Mouse (Mus musculus) gastrocnemius, adult 18-20 months (tissue): ENCODE data around the gene Dnaic2. TPM values are rescaled to one million over a fixed set of nuclear protein-coding genes. Genes with fewer than 3 reads are reported as not detected.

ENCODE experiments used
- DNase-seq: peaks from one replicate; pipeline ENCODE4 v3.0.0; 2021; ENCODE audit warnings: low spot score
- total RNA-seq, 2 experiments: library from RNA; stranded (reverse); gene quantifications; 2 replicates each; pipeline ENCODE4 v1.2.3; 2021

The Dnaic2 gene
- total RNA-seq, 2 experiments from 2014 or later: 0.07 to 0.12 TPM

DNA sequence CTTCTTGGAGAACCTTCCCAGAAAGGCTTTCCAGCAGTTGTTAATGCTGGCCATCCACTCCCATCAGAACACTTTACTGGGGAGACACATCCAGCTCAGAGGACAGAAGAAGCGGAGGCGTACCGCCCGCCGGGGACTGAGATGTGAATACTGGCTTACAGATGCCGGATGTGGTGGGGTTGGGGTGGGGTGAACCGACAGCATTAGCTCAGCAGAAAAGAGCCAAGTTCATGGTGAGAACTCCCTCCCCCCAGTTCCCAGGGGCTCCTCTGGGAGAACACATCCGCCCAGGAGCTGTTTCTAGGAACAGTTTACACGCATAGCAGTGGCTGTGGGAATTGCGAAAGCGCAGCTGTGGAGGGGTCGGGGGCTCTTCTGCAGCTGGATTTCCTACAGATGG lies 27.7 kb upstream of the Dnaic2 start:
- DNase-seq: peak; percentile 81

DNA sequence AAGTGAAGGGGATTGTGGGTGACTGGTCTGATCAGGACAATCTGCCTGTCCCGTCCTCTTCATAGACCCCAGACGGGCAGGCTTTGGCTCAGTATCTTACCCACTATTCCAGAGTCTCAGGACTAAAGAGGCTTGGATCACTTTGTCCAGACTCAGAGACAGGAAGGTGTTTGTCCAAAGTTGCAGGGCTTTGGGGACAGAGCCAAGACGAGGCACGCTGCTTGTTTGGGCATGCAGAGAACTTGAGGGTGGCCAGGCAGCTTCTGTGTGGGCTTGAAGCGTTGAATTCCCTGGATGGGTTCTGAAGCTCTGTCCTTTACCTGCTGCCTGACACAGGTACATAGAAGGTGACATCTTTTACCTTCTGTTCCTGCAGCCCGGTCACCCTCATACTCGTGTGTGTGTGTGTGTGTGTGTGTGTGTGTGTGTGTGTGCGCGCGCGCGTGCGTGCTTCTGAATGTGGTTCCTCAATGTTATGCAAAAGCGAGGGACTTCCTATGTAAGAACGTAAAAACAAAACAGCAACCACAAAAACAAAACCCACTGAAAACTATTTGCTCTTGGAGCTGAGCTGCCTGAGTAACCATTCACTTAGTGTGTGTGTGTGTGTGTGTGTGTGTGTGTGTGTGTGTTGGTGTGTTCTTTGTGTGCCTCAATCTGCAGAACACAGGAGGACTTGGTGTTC lies 24.8 kb upstream of the Dnaic2 start:
- no peak for DNase-seq

DNA sequence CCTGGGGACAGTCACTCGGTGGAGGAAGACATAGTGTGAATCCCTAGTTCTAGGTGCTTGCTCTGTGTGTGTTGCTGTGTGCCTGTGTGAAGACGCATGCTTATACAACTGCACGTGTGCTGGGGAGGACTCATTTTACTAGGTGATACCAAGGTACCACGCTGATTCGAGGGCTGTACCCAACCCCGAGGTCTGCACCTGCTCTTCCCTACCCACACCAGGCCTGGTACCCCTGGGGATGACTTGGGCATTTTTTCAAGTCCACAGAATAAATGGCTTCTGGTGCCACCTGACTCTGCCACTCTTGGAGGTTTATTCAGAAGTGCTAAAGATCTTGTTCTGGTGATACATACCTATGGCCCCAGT lies 24.2 kb upstream of the Dnaic2 start:
- DNase-seq: no peak

DNA sequence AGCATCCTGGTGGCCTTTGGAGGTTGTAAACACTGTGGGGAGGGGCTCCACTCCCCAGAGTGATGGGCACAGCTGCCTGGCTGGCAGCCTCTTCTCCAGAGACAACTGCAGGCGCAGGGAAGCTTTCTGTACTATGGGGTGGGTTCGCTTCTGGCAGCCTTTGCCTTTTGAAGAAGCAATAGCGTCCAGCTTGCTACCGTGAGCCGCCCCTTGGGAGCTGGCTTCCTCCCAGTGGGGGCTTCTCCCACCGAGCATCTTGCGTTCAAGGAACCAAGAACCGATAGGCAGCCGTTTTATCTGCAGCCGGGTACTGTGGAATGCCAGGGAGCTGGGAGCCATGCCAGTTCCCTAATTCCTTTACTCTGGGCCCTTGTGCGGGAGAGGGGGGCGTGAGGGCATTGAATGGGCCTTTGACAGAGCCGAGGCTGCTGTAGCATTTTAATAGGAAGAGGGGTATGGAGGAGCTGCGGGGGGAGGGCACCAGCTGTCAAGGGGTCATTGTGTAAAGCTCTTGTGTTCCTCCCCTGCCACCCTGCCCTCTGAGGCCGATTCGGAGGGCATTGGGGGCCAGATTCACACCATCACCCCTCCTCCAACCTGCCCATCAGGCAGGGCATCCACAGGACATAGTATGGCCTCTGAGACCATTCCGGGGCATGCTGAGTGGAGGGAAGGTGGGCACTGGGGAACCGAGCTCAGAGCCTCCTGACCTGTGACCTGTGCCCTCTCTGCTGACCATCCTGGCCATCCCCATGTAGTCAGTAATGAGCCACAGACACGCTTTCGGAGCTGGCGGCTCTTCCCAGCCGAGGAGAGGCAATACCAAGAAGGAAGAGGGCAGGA lies 22.9 kb upstream of the Dnaic2 start:
- DNase-seq: peak; percentile 55

DNA sequence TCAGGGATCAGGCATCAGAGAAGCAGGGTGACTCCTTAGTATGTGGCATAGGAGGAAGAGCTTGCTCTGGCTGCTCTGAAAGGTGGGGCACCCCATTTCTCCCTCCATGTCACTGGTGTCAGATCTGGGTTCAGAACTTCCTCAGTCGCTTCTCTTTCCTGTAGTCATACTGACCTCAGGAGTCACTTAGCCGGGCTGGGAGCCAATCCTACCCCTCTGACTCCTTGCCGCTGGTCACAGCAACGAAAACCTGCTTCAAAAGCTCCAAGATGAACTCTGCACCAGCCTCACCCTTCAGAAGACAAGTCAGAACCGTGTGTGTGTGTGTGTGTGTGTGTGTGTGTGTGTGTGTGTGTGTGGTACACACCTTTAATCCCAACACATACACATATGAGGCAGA lies 20.9 kb upstream of the Dnaic2 start:
- no peak for DNase-seq

DNA sequence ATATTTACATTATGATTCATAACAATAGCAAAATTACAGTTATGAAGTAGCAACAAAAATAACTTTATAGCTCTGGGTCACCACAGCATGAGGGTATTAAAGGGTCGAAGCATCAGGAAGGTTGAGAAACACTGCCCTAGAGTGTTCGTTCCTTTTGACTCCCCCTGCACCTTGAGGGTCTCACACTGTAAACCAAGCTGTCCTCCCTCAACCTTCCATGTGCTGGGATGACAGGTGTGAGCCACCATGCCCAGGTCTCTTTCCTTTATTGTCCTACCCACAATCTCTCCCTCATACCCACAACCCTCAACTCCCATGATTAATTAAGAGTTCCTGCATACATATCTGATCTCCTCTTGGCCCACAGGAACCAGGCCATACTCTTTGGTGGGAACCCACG lies 15.8 kb upstream of the Dnaic2 start:
- DNase-seq: no peak

DNA sequence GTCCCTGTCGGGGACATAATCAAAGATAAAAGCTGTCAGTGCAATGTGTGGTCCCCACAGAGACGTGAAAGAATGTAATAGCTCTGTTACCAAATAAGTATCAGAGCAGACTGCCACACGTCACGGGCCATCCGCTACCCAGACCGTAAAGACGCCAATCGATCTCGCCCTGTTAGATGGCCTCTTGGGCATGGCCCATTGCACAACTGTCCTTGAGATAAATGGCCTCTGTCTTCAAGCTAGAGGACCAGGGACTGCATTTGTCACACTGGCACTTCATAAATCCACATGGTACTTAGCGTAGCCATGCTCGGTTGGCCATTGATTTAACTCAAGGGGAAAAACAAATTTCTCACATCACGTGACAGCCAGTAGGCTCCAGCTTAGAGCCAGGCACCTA lies 15.3 kb upstream of the Dnaic2 start:
- no peak for DNase-seq

DNA sequence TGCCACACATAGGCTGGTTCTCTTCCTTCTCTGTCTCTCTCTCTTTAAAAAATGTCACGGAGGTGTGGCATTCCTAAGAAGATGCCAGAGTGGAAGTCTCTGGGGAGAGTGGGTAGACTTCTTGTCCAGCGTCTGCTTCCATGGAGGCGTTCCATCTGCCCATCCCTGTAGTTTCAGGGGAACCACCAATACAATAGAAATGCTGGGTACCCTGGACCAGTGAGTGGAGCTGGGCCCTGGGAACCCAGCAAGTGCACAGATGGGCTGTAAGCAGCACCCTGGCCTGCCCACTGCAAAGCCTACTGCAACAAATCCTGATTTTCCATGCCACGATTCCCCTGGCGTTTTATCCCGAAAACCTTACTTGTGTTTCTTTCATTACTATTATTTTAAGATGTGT lies 12.7 kb upstream of the Dnaic2 start:
- no peak for DNase-seq

DNA sequence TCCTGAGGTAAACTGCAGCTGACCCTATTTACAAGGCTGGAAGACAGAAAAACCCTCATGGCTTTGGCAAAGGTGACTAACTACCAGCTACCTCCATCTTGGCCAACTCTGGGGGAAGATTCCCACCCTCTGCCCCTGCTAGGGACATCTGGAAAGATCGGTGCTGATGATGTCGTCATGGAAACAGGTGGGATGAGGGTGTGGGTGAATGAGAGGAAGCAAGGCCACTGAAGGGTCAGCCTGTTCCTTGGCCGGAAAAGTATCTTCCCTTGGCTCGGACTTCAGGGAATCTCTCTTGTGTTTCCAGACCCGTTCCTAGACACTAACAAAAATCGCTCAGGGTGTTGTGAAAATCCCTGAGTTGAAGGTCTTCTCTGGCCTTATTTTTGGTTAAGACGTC lies 11.7 kb upstream of the Dnaic2 start:
- DNase-seq: peak; percentile 61

DNA sequence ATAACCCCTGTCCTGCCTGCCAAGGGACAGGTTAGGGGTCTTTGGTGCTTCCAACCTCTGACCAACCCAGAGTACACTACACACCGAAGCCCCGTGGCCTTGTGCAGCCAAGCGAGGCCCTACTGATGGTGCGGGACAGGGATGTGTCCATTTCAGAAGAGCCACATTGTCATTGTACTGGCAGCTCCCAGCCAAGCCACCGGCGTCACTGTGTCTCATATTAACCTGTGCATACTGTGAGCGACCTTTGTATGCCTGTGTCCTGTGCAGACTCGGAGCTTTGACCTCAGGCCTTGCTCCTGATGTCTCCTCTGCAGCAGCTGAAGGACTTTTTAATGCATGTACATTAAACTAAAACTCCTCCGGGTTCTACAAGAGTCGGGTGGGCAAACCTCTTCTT lies 6.7 kb upstream of the Dnaic2 start:
- DNase-seq: no peak

DNA sequence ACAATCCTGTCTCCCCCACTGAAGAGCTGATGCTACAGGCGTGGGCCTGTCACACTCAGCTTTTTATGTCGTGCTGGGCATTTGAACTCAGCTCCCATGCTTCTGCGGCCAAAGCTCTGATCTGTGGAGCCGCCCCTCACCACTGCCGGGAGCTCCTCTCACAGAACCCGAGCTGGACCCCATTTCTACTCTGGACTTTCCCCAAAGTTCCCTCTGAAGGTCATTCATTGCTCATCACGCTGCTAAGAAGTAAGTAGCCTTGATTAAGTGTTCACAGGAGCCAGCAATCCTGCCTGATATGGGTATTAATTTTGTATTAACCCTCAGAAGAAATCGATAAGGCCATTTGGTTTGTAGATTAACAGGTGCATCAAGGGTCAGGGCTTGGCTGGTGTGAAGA lies 4.8 kb upstream of the Dnaic2 start:
- no peak for DNase-seq

DNA sequence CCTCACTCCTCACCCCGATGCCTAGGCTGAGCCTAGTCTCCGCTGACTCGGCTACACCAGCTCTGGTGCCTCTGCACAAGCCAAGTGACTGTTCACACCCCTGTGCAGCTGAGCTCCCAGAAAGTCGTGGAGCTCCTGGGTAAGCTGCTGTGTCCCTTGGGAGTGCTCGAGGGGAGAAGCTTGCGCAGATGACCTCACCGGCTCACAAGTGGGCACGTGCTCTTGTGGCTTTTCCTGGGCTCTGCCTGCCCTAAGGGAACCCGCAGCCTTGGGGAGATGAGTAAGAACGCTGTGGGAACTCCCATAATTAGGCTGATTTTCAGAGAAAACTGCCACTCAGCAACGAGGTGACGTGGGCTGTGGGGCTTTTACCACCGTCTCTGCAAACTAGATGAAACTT lies 4.2 kb upstream of the Dnaic2 start:
- DNase-seq: no peak

DNA sequence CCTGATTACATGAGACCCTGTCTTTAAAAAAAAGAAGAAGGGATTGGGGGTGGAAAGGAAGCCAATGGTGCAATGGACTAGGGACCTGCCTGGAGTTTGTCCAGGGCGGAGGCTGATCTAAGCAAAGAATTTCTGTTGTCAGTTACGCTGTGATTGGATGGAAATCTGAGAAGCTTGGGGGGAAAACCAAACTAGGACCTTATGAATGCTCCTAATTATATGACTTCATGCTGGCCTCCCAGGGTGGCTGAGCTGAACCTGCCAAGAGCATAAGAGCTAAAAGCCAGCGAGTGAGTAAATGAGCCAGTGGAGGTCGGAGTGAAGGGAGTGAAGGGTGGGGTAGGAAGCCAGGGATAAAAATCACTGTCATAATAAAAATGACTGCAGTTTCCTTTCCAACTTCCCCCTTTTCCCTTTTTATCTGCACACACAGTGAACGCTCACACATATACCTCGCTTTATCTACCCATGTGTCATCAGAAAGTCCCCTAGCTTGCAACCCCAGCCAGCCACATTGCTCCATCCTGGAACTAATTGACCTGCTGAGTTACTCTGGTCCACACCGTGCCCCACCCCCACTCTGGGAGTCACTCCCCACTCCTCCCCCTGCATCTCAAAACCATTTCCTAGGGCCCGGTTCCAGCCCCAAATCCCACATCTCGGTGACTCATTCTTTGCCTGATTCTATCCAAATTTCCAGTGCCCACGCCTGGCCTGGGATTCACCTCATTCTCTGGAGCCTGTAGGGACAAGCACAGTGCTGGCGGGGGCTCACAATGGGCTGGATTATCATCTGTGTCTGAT lies 2.2 kb upstream of the Dnaic2 start:
- DNase-seq: peak; percentile 68

DNA sequence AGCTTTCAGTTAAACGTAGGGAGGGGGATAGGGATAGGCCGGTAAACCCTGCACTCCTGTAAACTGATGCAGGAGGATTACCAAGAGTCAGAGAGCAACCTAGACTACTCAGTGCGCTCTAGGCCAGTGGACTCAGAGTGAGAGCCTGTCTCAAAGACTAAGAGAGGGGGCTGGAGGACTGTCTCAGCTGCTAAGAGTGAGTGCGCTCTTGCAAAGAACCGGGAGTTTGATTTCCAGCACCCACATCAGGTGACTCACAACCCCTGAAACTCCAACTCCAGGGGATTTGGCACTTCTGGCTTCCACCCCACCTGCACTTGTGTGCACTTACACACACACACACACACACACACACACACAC lies 598 bp downstream of the Dnaic2 start:
- DNase-seq: no peak

DNA sequence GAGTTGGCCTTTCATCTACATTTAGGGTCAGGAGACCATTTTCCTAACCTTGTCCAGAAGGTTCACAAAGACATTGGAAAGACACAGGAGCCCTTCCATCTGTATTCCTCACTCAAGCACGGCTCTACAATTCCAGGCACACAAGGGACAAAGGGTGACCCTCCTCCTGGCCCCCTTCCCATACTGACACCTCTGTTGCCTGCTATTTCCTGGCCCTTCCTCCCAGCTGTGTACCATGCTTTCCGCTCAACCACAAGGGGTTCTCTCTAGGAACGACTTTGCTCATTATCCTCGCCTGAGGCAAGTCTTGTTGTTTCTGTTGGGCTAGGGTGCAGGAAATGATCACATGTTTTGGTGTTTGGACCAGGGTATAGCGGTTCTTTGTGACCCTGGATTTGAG lies 1.1 kb downstream of the Dnaic2 start:
- no peak for DNase-seq

DNA sequence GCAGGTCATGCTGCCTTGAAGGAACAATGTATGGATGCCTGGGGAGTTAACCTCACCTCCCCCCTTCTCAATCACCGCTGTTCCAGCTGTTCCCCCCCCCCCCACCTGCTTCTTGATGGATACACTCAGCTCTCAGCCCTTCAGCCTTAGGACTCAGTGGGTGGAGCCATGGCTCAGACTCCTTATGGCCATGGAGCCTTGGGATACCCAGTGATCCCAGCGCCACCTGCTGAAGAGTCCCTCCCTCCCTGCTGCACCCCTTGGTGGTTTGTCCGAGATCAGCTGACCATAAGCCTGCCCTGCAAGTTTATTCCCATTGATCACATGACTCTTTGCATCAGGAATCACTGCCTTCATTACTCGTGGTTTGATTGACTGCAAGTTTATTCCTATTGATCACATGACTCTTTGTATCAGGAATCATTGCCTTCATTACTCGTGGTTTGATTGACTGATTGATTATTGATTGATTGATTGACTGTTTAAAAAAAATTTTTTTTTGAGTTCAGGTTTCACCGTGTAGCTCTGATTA lies 2.7 kb downstream of the Dnaic2 start:
- no peak for DNase-seq

DNA sequence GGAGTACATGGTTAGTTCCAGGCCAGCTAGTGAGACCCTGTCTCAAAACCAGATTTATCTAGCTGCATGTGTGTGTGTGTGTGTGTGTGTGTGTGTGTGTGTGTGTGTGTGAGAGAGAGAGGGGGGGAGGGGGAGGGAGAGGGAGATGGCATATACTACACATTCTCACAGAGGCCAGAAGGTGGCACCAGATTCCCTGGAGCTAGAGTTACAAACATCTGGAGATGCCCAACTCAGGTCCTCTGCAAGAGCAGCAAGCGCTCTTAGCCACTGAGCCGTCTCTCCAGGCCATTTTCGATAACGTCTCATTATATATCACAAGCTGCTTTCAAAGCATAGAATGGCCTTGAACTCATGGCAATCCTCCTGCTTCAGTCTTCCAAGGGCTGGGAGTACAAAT lies 4.5 kb downstream of the Dnaic2 start:
- DNase-seq: no peak

DNA sequence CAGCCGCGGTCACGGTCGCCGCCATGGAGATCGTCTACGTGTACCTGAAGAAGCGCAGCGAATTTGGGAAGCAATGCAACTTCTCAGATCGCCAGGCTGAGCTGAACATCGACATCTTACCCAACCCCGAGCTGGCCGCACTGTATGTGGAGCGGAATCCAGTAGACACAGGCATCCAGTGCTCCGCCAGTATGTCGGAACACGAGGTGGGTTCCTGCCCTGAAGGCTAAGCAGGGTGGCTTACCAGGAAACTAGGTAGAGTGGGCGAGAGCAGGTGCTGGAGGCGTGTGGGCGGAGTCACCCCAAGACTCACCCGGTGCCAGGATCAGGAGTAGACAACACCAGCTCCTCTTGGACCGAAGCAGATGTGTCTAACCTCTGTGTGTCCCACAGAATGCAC lies 5.7 kb downstream of the Dnaic2 start:
- DNase-seq: no peak

DNA sequence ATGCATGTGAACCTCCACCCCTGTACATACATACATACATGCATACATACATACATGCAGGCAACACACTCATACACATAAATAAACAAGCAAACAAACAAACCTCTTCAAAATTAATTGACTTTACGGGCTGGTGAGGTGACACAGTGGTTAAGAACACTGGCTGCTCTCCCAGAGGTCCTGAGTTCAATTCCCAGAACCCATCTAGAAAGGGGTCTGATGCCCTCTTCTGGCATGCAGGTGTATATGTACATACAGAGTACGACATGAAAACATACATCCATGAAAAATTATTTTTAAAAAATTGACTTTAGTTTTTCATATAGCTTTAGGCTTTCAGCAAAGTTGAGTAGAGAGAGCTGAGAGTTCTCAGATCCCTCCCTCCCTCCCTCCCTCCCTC lies 8.9 kb downstream of the Dnaic2 start:
- DNase-seq: no peak

DNA sequence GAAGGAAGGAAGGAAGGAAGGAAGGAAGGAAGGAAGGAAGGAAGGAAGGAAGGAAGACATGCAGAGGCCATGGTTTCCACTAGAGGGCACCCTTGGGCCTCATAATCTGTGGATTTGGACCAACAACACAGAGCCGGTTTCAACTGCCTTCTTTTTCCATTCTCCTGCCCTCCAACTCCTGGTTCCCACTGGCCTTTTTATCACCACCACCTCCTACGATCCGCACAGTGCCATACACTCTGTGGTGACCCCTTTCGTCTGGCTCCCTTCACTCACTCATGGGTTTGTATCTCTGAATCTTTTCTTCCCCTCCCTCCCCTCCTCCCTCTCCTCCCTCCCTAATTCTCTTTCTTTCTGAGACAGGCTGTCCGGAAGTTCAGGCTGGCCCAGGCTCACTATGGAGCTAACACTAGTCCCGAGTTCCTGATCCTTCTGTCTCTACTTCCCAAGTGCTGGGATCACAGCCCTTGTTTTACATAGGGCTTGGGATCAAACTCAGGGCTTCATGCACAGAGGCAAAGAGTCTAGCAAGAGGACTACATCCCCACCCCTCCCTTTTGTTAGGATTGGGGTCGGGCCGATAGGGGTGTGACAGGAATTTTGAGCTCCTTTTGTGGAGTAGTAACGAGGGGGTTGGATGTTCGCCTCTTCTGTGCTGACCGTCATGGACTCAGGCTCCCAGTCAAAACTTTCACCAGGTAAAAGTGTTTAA lies 9.9 kb downstream of the Dnaic2 start:
- peak; percentile 60 for DNase-seq

DNA sequence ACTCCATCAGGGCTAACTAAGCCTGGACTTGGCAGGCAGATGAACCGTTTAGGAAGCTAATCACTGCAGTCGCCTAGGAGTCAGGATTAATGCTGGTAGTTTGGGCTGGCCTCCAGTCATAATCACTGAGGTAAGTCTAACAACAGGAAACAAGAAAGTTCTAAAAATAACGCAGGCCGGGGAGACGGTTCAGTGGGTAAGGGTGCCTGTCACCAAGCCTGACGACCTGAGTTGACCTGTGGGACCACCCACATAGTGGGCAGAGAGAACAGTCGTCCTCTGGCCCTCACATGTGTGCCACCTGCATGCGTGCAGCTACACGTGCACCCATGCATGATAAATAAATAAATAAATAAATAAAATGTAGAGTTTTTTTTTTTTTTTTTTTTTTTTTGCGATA lies 13.4 kb downstream of the Dnaic2 start:
- DNase-seq: no peak

DNA sequence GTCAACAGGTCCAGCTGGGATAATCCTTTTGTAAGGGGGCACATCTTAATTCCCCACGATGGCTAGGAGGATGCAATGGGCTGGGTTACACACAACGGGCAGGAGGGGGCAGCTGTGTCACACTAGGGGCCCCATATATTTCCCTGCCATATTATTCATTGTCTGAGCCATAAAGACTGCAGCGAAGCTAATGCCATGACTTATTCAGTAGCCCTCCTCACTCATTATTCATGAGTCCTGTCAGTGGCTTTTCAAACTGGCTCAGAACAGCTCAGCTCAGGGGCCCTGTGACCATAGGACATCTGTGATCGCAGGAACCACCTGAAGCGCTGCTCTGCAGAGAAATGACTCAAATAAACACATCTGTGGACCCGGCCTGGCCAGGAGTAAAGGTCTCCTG lies 14.2 kb downstream of the Dnaic2 start:
- DNase-seq: no peak
